8 mouse cellular contexts compared by ENCODE assay signal in genomic region chr2:33746471-33746870, GRCm38 (mm10).
DNase-seq lines count a peak whose midpoint lies in the region; ATAC-seq lines count a peak whose summit lies in the region.

No protein-coding gene starts in this region.

- no peaks in the 10 kb centered on the region for H3K27me3 ChIP-seq in limb, embryonic 11.5 days (ENCODE audit: control insufficient read depth, insufficient read depth, low read length)
- H3K27me3 ChIP-seq in stomach, embryonic 14.5 days (ENCODE audit: control insufficient read depth, insufficient read depth, low read length): no peaks in the 10 kb centered on the region

- peak; percentile 73 for DNase-seq in 416B (ENCODE audit: low read depth)
- DNase-seq in adrenal gland, adult (ENCODE audit: inconsistent age in 2 of 2, low spot score in 1 of 2): peak; percentile 68 to 93
- peak; percentile 92 for DNase-seq in embryo, embryonic 10.5 days (ENCODE audit: low spot score)
- DNase-seq in gastrocnemius, postnatal 14 days: peak; percentile 50
- DNase-seq in kidney, adult 8-10 months: peak; percentile 77 to 89
- peak; percentile 91 for DNase-seq in limb, embryonic 11.5 days (ENCODE audit: low spot score)
- DNase-seq in natural killer cell, adult 2 months (ENCODE audit: low spot score in 2 of 2): peak; percentile 10 to 56

- H3K36me3 ChIP-seq in limb, embryonic 11.5 days (ENCODE audit: control insufficient read depth, insufficient read depth, low read length): no peaks in the 10 kb centered on the region; the same call in 1 of the 2 replicates
- H3K36me3 ChIP-seq in stomach, embryonic 14.5 days (ENCODE audit: control insufficient read depth, insufficient read depth, low read length): no peaks in the 10 kb centered on the region; the same call in none of the 2 replicates

- no peak overlapping the region for H3K4me2 ChIP-seq in limb, embryonic 11.5 days (ENCODE audit: low read depth, severe bottlenecking)
- H3K4me2 ChIP-seq in stomach, embryonic 14.5 days (replicated peaks; ENCODE audit: low read depth, low read length): no peak overlapping the region

- H3K4me1 ChIP-seq in limb, embryonic 11.5 days (ENCODE audit: control insufficient read depth, insufficient read depth, low read length): peaks cover 11% of the 10 kb centered on the region; the same call in 1 of the 2 replicates
- no peaks in the 10 kb centered on the region for H3K4me1 ChIP-seq in stomach, embryonic 14.5 days (ENCODE audit: control insufficient read depth, insufficient read depth, low read length)

- H3K9ac ChIP-seq in limb, embryonic 11.5 days (ENCODE audit: low read length): no peak overlapping the region
- H3K9ac ChIP-seq in stomach, embryonic 14.5 days (replicated peaks; ENCODE audit: low read depth, low read length): no peak overlapping the region

- 10% methylated on average over 5 of the region's 5 CpGs for WGBS in limb, embryonic 11.5 days
- WGBS in stomach, embryonic 14.5 days: 4% methylated on average over 5 of the region's 5 CpGs

- no peaks in the 10 kb centered on the region for H3K9me3 ChIP-seq in limb, embryonic 11.5 days (ENCODE audit: control insufficient read depth, low read length)
- H3K9me3 ChIP-seq in stomach, embryonic 14.5 days (ENCODE audit: control insufficient read depth, low read depth, low read length): no peaks in the 10 kb centered on the region

- H3K27ac ChIP-seq in limb, embryonic 11.5 days (replicated peaks; ENCODE audit: low read depth, low read length): no peak overlapping the region
- no peak overlapping the region for H3K27ac ChIP-seq in stomach, embryonic 14.5 days (ENCODE audit: low read length)

- no peak for ATAC-seq in limb, embryonic 11.5 days (ENCODE audit: insufficient number of reproducible peaks, low FRiP score, low TSS enrichment, low read depth)
- ATAC-seq in stomach, embryonic 14.5 days (ENCODE audit: insufficient number of reproducible peaks, insufficient read depth, low FRiP score, low read depth): peak; percentile 53; the same call in 1 of the 2 replicates

- intact Hi-C loops in gastrocnemius, postnatal 14 days (cut with DNase I; ENCODE audit: low total_unique reads): loop anchor here (5.0 to 10.0 kb wide), 2 partner anchors 66 to 228 kb away; no protein-coding TSS in a partner anchor

- H3K4me3 ChIP-seq in limb, embryonic 11.5 days (ENCODE audit: low read depth, low read length): no peak overlapping the region
- H3K4me3 ChIP-seq in stomach, embryonic 14.5 days (ENCODE audit: low read depth, low read length): no peak overlapping the region

Comparison
In these comparisons a context has a peak if more than half of its experiments do, and no peak if none do; other contexts are left out.
1. DNase-seq: peak in every context shown above with its lines; median percentile 92 in embryo, embryonic 10.5 days; 91 in limb, embryonic 11.5 days; 83 in kidney, adult 8-10 months; 80 in adrenal gland, adult; 73 in 416B; 50 in gastrocnemius, postnatal 14 days; 33 in natural killer cell, adult 2 months.